Mouse (Mus musculus) forebrain, embryonic 14.5 days (tissue): ENCODE measurements at regions not wholly inside any gene's neighbourhood (a gene's known extent, or its start where the extent isn't known, plus 50 kb on each side); places are given as distances from the start of the nearest gene placed in this dataset.

Experiments used
- ATAC-seq: fragments of 200-750 bp; cut with Nextera tagmentation; 2 replicates; pipeline ENCODE4 v1.8.0; 2017; ENCODE audit warnings: mild to moderate bottlenecking, moderate library complexity
- DNase-seq: peaks from one replicate; pipeline ENCODE4 v3.0.0-alpha.2; 2015; ENCODE audit warnings: low spot score
- H3K27ac ChIP-seq: fragments of 300-500 bp; sonication (generic); 2 replicates; pipeline ENCODE4 v1.5.1; 2014; ENCODE audit warnings: low read depth, mild to moderate bottlenecking, control low read depth, low read length, moderate library complexity
- H3K27me3 ChIP-seq: fragments of 300-500 bp; sonication (generic); replicated peaks from 2 replicates; pipeline ENCODE4 v1.6.1; 2014; ENCODE audit warnings: low read length, control low read depth, mixed read lengths; ENCODE audit not compliant: control insufficient read depth, insufficient read depth
- H3K36me3 ChIP-seq: fragments of 300-500 bp; sonication (generic); 2 replicates; pipeline ENCODE4 v1.6.1; 2014; ENCODE audit warnings: low read length, control low read depth; ENCODE audit not compliant: control insufficient read depth, insufficient read depth
- H3K4me1 ChIP-seq: fragments of 300-500 bp; sonication (generic); 2 replicates; pipeline ENCODE4 v1.6.1; 2014; ENCODE audit warnings: antibody characterized with exemption, low read length, control low read depth; ENCODE audit not compliant: control insufficient read depth, insufficient read depth
- H3K4me2 ChIP-seq: fragments of 300-500 bp; sonication (generic); 2 replicates; pipeline ENCODE4 v1.6.1; 2014; ENCODE audit warnings: mild to moderate bottlenecking, control low read depth, low read length
- H3K4me3 ChIP-seq: fragments of 300-500 bp; sonication (generic); 2 replicates; pipeline ENCODE4 v1.5.1; 2014; ENCODE audit warnings: low read depth, low read length, control low read depth
- H3K9ac ChIP-seq: fragments of 300-500 bp; sonication (generic); 2 replicates; pipeline ENCODE4 v1.6.1; 2014; ENCODE audit warnings: mild to moderate bottlenecking, low read length, control low read depth, moderate library complexity
- H3K9me3 ChIP-seq: fragments of 300-500 bp; sonication (generic); replicated peaks from 2 replicates; pipeline ENCODE4 v1.6.1; 2016; ENCODE audit warnings: low read length, control low read depth, mixed read lengths; ENCODE audit not compliant: control insufficient read depth
- WGBS: fragments of 180-500 bp; shearing (Covaris S2); extraction: QIAGEN DNeasy Blood & Tissue Kit; methylation state at CpG from one replicate; pipeline ENCODE4 v1.1.7; 2014; 5-methylcytosine and 5-hydroxymethylcytosine counted together

- Histone ChIP-seq H3K4me3 (no peak overlapping the region), H3K4me1 (no peaks in the 10 kb centered on the region), H3K27ac (no peak overlapping the region), H3K9ac (no peak overlapping the region), H3K9me3 (no peaks in the 10 kb centered on the region), H3K36me3 (no peaks in the 10 kb centered on the region), H3K27me3 (no peaks in the 10 kb centered on the region), H3K4me2 (no peak overlapping the region)
- no peak for DNase-seq
- no peak for ATAC-seq
- 93% methylated on average over 1 of the region's 1 CpGs for WGBS
Measured at GRCm38 (mm10) chr7:93588088-93588487, 508.4 kb downstream of the Fam181b start.
